Mouse (Mus musculus): ENCODE results near the gene Vsx2. TPM values are rescaled to one million over a fixed set of nuclear protein-coding genes. Genes with fewer than 3 reads are reported as not detected.

The Vsx2 gene
- polyA plus RNA-seq, 1 experiment: 0.25 TPM

GRCm38 (mm10) chr12:84605860-84606259 lies 36.3 kb downstream of the Vsx2 start:
- Histone ChIP-seq H3K4me1 (ENCODE audit: control insufficient read depth, insufficient read depth, low read length) (no peaks in the 10 kb centered on the region), H3K27ac (ENCODE audit: insufficient read depth, low read length) (no peak overlapping the region), H3K4me3 (ENCODE audit: insufficient read depth, low read length) (no peak overlapping the region)
- peak; percentile 39 for TF ChIP-seq CTCF (IDR thresholded peaks at IDR 0.05; ENCODE audit: extremely low read depth, insufficient read depth, low read length)
- no peak for TF ChIP-seq POLR2A (IDR thresholded peaks at IDR 0.05; ENCODE audit: extremely low read depth, insufficient read depth, low read length)

DNA sequence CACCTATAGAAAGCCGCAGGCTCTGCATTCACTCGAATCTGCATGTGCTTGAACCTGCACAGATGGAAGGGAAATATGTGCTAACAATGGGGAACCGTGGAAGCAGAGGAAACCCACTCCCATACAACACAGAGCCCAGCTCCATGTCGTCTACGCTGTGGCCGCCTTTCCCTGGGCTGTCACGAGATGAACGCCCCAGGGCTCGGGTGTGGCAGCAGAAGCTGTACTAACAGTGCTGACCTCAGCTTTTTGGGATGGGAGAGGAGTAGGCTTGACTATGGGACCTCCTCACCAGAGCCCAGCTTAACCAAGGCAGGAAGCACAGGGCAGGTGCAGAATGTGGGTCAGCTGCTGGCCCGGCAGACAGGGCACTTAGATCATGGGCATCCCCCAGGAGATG lies 42.2 kb downstream of the Vsx2 start:
- H3K27ac ChIP-seq (ENCODE audit: insufficient read depth, low read length): no peak overlapping the region
- no peak overlapping the region for H3K4me3 ChIP-seq (ENCODE audit: insufficient read depth, low read length)
- H3K4me1 ChIP-seq (ENCODE audit: control insufficient read depth, insufficient read depth, low read length): peaks cover 3% of the 10 kb centered on the region
- TF ChIP-seq POLR2A (IDR thresholded peaks at IDR 0.05; ENCODE audit: extremely low read depth, insufficient read depth, low read length): no peak
- TF ChIP-seq CTCF (IDR thresholded peaks at IDR 0.05; ENCODE audit: extremely low read depth, insufficient read depth, low read length): no peak

DNA sequence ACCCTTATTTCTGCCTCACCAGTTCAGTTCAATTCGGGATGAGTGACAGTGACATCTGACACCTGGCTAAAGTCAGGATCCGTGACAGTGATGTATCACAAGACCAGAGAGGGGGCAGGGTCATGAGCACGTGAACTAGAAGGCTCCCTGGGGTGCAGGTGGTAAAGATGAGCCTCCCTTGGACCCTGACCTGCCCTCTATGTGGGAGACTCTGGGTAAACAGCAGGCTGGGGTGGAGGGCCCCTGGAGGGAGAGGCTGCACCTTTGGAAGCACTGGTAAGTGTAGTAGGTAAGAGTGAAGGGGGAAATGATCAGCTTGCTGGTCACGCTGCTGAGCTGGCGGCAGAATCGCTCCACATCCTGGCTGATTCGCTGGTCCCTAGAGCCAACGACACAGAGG lies 43.0 kb downstream of the Vsx2 start:
- Histone ChIP-seq H3K27ac (ENCODE audit: insufficient read depth, low read length) (no peak overlapping the region), H3K4me1 (ENCODE audit: control insufficient read depth, insufficient read depth, low read length) (peaks cover 3% of the 10 kb centered on the region), H3K4me3 (ENCODE audit: insufficient read depth, low read length) (no peak overlapping the region)
- no peak for TF ChIP-seq CTCF (IDR thresholded peaks at IDR 0.05; ENCODE audit: extremely low read depth, insufficient read depth, low read length)
- TF ChIP-seq POLR2A (IDR thresholded peaks at IDR 0.05; ENCODE audit: extremely low read depth, insufficient read depth, low read length): no peak

DNA sequence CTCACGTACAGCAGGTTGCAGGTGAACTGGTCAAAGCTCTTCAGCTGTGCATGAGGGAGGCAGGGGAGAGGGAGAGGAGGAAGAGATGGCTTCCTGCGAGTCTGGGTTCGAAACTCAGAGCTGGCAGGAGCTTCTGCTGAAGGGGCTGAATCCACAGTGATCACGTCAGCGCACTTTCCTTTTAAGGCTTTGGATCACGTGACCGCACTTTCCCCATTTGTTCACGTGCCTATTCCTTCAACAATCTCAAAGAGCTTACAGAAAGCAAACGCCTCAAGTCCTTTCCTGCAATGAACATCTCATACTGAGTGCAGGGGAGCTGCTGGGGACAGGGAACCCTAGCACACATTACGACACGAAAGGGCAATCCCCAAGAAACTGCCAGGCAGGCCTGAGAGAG lies 44.4 kb downstream of the Vsx2 start:
- Histone ChIP-seq H3K4me1 (ENCODE audit: control insufficient read depth, insufficient read depth, low read length) (peaks cover 3% of the 10 kb centered on the region), H3K27ac (ENCODE audit: insufficient read depth, low read length) (no peak overlapping the region), H3K4me3 (ENCODE audit: insufficient read depth, low read length) (no peak overlapping the region)
- TF ChIP-seq POLR2A (IDR thresholded peaks at IDR 0.05; ENCODE audit: extremely low read depth, insufficient read depth, low read length) (no peak), CTCF (IDR thresholded peaks at IDR 0.05; ENCODE audit: extremely low read depth, insufficient read depth, low read length) (no peak)

GRCm38 (mm10) chr12:84614524-84614923 lies 45.0 kb downstream of the Vsx2 start:
- TF ChIP-seq POLR2A (IDR thresholded peaks at IDR 0.05; ENCODE audit: extremely low read depth, insufficient read depth, low read length) (no peak), CTCF (IDR thresholded peaks at IDR 0.05; ENCODE audit: extremely low read depth, insufficient read depth, low read length) (no peak)
- peaks cover 3% of the 10 kb centered on the region for H3K4me1 ChIP-seq (ENCODE audit: control insufficient read depth, insufficient read depth, low read length)
- H3K4me3 ChIP-seq (ENCODE audit: insufficient read depth, low read length): no peak overlapping the region
- H3K27ac ChIP-seq (ENCODE audit: insufficient read depth, low read length): no peak overlapping the region

DNA sequence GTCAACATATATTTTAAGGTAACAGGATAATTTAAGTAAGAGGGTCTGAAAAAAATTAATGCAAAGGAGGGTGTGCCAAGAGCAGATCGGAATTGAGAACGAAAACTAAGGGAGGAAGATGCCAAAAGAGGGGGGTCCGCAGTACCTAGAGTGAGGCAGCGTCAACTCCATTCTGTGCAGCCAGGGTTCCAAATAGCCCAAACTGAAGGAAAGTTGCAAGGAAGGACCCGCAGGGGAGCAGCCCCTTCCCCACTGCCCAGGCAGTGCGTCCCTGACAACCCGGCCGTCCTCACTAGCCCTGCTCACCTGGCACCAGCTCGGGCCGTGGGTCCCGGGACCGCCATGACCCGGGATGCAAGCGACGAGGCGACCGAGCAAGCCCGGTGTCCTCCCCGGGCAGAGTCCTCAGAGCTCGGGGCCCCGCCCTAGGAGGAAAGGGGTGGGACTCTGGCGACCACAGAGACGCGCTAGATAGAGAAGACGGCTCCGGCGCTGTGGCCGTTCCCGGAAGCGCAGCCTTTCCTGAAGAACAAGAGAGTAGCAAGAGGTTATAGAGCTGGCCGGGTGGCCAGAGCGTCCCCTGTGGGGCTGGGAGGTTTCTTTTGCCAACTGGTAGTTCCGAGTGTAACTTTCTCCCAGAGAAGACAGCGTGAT lies 47.5 kb downstream of the Vsx2 start, which contains the start of gene Abcd4:
Gene Abcd4 (minus strand): TSS at position 437 of the 654 bp plus-strand sequence.
- 0 out of 2 replicates have a peak, but pooled peaks have one; percentile 15 for TF ChIP-seq CTCF (IDR thresholded peaks at IDR 0.05; ENCODE audit: extremely low read depth, insufficient read depth, low read length)
- TF ChIP-seq POLR2A (IDR thresholded peaks at IDR 0.05; ENCODE audit: extremely low read depth, insufficient read depth, low read length): peak; percentile 55; the same call in 1 of the 2 replicates
- H3K4me3 ChIP-seq (ENCODE audit: insufficient read depth, low read length): peak within 1 kb of the TSS; percentile 69
- no peak within 1 kb of the TSS for H3K27ac ChIP-seq (ENCODE audit: insufficient read depth, low read length)
- H3K4me1 ChIP-seq (ENCODE audit: control insufficient read depth, insufficient read depth, low read length): peaks cover 3% of the 10 kb centered on the region

- TF ChIP-seq CTCF (IDR thresholded peaks at IDR 0.05; ENCODE audit: extremely low read depth, insufficient read depth, low read length) (no peak), POLR2A (IDR thresholded peaks at IDR 0.05; ENCODE audit: extremely low read depth, insufficient read depth, low read length) (no peak)
- peaks cover 3% of the 10 kb centered on the region for H3K4me1 ChIP-seq (ENCODE audit: control insufficient read depth, insufficient read depth, low read length)
- H3K4me3 ChIP-seq (ENCODE audit: insufficient read depth, low read length): peak overlapping the region; percentile 69
- H3K27ac ChIP-seq (ENCODE audit: insufficient read depth, low read length): no peak overlapping the region
Observed at GRCm38 (mm10) chr12:84617663-84618062, 48.1 kb downstream of the Vsx2 start.

DNA sequence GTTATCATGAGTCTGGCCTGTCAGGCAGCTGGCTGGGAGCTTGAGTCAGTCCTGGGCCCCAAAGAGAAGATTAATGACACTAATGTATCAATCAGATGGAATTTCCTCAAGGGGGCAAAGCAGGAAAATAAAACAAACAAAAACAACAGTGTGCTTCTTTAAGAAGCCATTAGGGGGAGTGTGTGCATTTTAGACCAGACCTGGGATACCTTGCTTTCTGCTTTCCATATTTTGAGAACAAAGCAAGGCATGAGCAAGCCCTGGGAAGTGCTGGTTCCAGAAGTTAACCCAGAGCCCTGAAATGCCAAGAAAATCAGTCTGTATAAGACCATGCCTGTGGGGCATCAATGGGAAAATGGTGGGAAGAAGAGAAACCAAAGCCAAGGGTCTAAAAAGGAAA lies 51.4 kb downstream of the Vsx2 start:
- Histone ChIP-seq H3K4me1 (ENCODE audit: control insufficient read depth, insufficient read depth, low read length) (no peaks in the 10 kb centered on the region), H3K27ac (ENCODE audit: insufficient read depth, low read length) (no peak overlapping the region), H3K4me3 (ENCODE audit: insufficient read depth, low read length) (no peak overlapping the region)
- TF ChIP-seq POLR2A (IDR thresholded peaks at IDR 0.05; ENCODE audit: extremely low read depth, insufficient read depth, low read length) (no peak), CTCF (IDR thresholded peaks at IDR 0.05; ENCODE audit: extremely low read depth, insufficient read depth, low read length) (0 out of 2 replicates have a peak, but pooled peaks have one; percentile 0)

DNA sequence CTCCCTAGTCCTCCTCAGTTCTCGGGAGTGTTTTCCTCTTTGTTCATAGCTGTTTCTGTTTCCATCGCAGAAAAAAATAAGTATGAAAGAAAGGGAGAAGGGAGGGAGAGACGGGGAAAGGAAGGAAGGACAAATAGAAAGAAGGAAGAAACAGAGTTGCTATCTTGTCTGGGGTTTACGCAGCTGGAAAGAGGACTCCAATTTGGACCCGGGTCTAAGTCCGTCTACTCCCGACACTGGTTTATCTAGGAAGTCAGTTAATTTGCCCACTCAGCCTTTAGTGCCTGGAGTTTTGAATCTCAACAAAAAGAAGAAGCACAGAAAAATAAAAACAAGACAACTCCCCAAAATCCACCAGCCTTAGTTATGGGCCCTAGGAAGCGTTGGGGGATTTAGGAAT lies 55.0 kb downstream of the Vsx2 start:
- H3K27ac ChIP-seq (ENCODE audit: insufficient read depth, low read length): no peak overlapping the region
- TF ChIP-seq CTCF (IDR thresholded peaks at IDR 0.05; ENCODE audit: extremely low read depth, insufficient read depth, low read length) (no peak), POLR2A (IDR thresholded peaks at IDR 0.05; ENCODE audit: extremely low read depth, insufficient read depth, low read length) (no peak)
- no peak overlapping the region for H3K4me3 ChIP-seq (ENCODE audit: insufficient read depth, low read length)
- H3K4me1 ChIP-seq (ENCODE audit: control insufficient read depth, insufficient read depth, low read length): no peaks in the 10 kb centered on the region

DNA sequence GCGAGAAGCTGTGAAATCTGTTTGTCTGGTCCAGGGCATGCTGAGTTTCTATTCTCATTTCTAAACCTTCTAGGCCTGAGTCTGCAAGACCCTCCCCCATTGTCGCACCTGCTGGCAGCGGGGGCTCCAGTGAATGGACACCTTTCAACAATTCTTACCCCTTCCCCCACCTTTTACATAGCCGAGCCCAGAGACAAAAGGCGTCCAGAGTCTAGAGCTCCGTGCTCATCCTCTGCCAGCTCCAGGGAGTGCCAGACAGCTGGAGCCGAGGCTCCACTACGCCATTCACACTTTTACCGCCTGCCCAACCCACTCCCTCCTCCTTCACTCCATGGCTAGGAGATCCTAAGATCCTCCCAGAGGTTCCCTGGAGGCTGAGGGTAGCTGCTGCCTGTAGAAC lies 55.6 kb downstream of the Vsx2 start:
- no peak overlapping the region for H3K27ac ChIP-seq (ENCODE audit: insufficient read depth, low read length)
- no peak for TF ChIP-seq CTCF (IDR thresholded peaks at IDR 0.05; ENCODE audit: extremely low read depth, insufficient read depth, low read length)
- no peak for TF ChIP-seq POLR2A (IDR thresholded peaks at IDR 0.05; ENCODE audit: extremely low read depth, insufficient read depth, low read length)
- H3K4me3 ChIP-seq (ENCODE audit: insufficient read depth, low read length): no peak overlapping the region
- no peaks in the 10 kb centered on the region for H3K4me1 ChIP-seq (ENCODE audit: control insufficient read depth, insufficient read depth, low read length)

All from cortical plate, adult 2 months (tissue).